Mouse (Mus musculus): ENCODE data around the gene Vmn1r215.

DNA sequence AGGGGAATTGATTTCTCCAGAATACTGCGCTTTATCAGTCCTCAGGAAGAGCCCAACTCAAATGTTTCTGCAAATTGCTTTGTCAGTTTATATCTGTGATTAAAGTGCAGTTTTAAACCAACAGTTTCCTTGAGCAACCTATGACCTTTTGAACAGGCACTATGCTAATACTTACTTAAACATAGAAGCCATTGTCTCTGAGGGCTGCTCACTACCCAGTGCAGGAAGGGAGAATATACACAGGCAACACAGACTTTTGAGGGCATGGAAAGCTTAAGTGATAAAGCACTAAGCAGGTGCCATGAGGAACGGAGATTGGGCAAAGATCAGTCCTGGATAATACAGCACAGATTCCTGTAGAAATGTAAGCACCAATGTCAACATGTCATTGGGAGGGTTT, 1.5 kb downstream of the Vmn1r215 start:
- TF ChIP-seq GATA1 (IDR thresholded peaks at IDR 0.05; ENCODE audit: low read length) (no peak), TAL1 (IDR thresholded peaks at IDR 0.05; ENCODE audit: low read length) (no peak)
